Mouse (Mus musculus) brain, adult 2 months (tissue): ENCODE measurements around the gene Ube2d3.
"Not testable (repeated sequence)": the region's sequence is repeated elsewhere in the genome, so short reads cannot be mapped to it uniquely, and the experiment has no call there.

ENCODE experiments used
- DNase-seq: peaks from one replicate; pipeline ENCODE4 v3.0.0; 2011; ENCODE audit warnings: low read depth, low spot score

The Ube2d3 gene

GRCm38 (mm10) chr3:135438531-135438912 lies 573 bp downstream of the Ube2d3 start:
- DNase-seq: peak; percentile 96

GRCm38 (mm10) chr3:135438913-135439531 lies 1.1 kb downstream of the Ube2d3 start:
- DNase-seq: peak; percentile 86

- DNase-seq: no peak
Observed at GRCm38 (mm10) chr3:135439651-135440050, 1.7 kb downstream of the Ube2d3 start.

- peak; percentile 51 for DNase-seq
Observed at GRCm38 (mm10) chr3:135440221-135440620, 2.3 kb downstream of the Ube2d3 start.

- peak; percentile 11 for DNase-seq
Observed at GRCm38 (mm10) chr3:135440621-135441020, 2.7 kb downstream of the Ube2d3 start.

GRCm38 (mm10) chr3:135444930-135445329 lies 7.0 kb downstream of the Ube2d3 start:
- DNase-seq: no peak

- DNase-seq: no peak
Observed at GRCm38 (mm10) chr3:135458981-135459380, 21.0 kb downstream of the Ube2d3 start.

- no peak for DNase-seq
Observed at GRCm38 (mm10) chr3:135468402-135468801, 30.5 kb downstream of the Ube2d3 start.

- DNase-seq: peak; percentile 52
Observed at GRCm38 (mm10) chr3:135469146-135469545, 31.2 kb downstream of the Ube2d3 start.

GRCm38 (mm10) chr3:135469974-135470373 lies 32.0 kb downstream of the Ube2d3 start:
- peak; percentile 95 for DNase-seq

- no peak for DNase-seq
Observed at GRCm38 (mm10) chr3:135470823-135471222, 32.9 kb downstream of the Ube2d3 start.

GRCm38 (mm10) chr3:135475025-135475424 lies 37.1 kb downstream of the Ube2d3 start:
- DNase-seq: no peak

- peak; percentile 72 for DNase-seq
Observed at GRCm38 (mm10) chr3:135476286-135476685, 38.3 kb downstream of the Ube2d3 start.

- DNase-seq: no peak
Observed at GRCm38 (mm10) chr3:135476977-135477376, 39.0 kb downstream of the Ube2d3 start.

GRCm38 (mm10) chr3:135479090-135479489 lies 41.1 kb downstream of the Ube2d3 start:
- DNase-seq: not testable (repeated sequence)

GRCm38 (mm10) chr3:135480767-135481166 lies 42.8 kb downstream of the Ube2d3 start:
- DNase-seq: no peak

- DNase-seq: no peak
Observed at GRCm38 (mm10) chr3:135481608-135482007, 43.7 kb downstream of the Ube2d3 start.

- DNase-seq: not testable (repeated sequence)
Observed at GRCm38 (mm10) chr3:135484650-135485049, 46.7 kb downstream of the Ube2d3 start.

- peak; percentile 89 for DNase-seq
Observed at GRCm38 (mm10) chr3:135485128-135485899, 47.4 kb downstream of the Ube2d3 start, which contains the start of gene Manba. TSS of gene Manba (plus strand) at chr3:135485611.

GRCm38 (mm10) chr3:135485900-135486241 lies 47.9 kb downstream of the Ube2d3 start:
- DNase-seq: no peak

- DNase-seq: no peak
Observed at GRCm38 (mm10) chr3:135486351-135486750, 48.4 kb downstream of the Ube2d3 start.

GRCm38 (mm10) chr3:135487803-135488202 lies 49.9 kb downstream of the Ube2d3 start:
- DNase-seq: no peak

GRCm38 (mm10) chr3:135489865-135490520 lies 52.0 kb downstream of the Ube2d3 start:
- no peak for DNase-seq
